Mouse (Mus musculus) heart, adult 2 months (tissue): ENCODE data around the gene Atg7. TPM values are rescaled to one million over a fixed set of nuclear protein-coding genes. Genes with fewer than 3 reads are reported as not detected.
A peak's percentile ranks its signal among the peaks of the same experiment; 100 is the strongest.
"Not testable (repeated sequence)": the region's sequence is repeated elsewhere in the genome, so short reads cannot be mapped to it uniquely, and the experiment has no call there.

Experiments used
- DNase-seq, 2 experiments: peaks; one replicate each; pipeline ENCODE4 v3.0.0; 2021
- H3K27ac ChIP-seq: fragments of 200-600 bp; 2 replicates; pipeline ENCODE4 v1.8.1; 2022
- H3K27me3 ChIP-seq: fragments of 200-500 bp; 2 replicates; pipeline ENCODE4 v1.6.1; 2012; ENCODE audit warnings: mild to moderate bottlenecking, low read length, inconsistent platforms, mixed read lengths; ENCODE audit not compliant: control insufficient read depth, insufficient read depth
- H3K36me3 ChIP-seq: fragments of 200-500 bp; 2 replicates; pipeline ENCODE4 v1.6.1; 2012; ENCODE audit warnings: low read length, inconsistent platforms; ENCODE audit not compliant: control insufficient read depth, insufficient read depth
- H3K4me1 ChIP-seq: fragments of 200-500 bp; 2 replicates; pipeline ENCODE4 v1.6.1; 2011; ENCODE audit warnings: low read length; ENCODE audit not compliant: control insufficient read depth, insufficient read depth
- H3K4me3 ChIP-seq: fragments of 200-600 bp; 2 replicates; pipeline ENCODE4 v1.8.1; 2022
- H3K79me2 ChIP-seq: fragments of 200-500 bp; replicated peaks from 2 replicates; pipeline ENCODE4 v1.6.1; 2012; ENCODE audit warnings: mild to moderate bottlenecking, inconsistent platforms, low read length, moderate library complexity, mixed read lengths; ENCODE audit not compliant: control insufficient read depth, insufficient read depth
- H3K9ac ChIP-seq: fragments of 200-500 bp; 2 replicates; pipeline ENCODE4 v1.6.1; 2012; ENCODE audit warnings: low read depth, mild to moderate bottlenecking, control low read depth, inconsistent platforms, low read length, mixed read lengths
- CTCF ChIP-seq: fragments of 200-600 bp; IDR thresholded peaks from 2 replicates; pipeline ENCODE4 v1.8.1; 2022; ENCODE audit warnings: antibody characterized with exemption, mild to moderate bottlenecking, moderate library complexity
- EP300 ChIP-seq: fragments of 200-500 bp; IDR thresholded peaks from 2 replicates; pipeline ENCODE4 v1.6.1; 2011; ENCODE audit warnings: low read depth, low read length, control low read depth; ENCODE audit not compliant: insufficient read depth
- POLR2A ChIP-seq: fragments of 200-500 bp; IDR thresholded peaks from 2 replicates; pipeline ENCODE4 v1.6.1; 2011; ENCODE audit warnings: mild to moderate bottlenecking, low read depth, low read length, control low read depth; ENCODE audit not compliant: insufficient read depth
- WGBS: fragments of 180-500 bp; shearing (Covaris S2); methylation state at CpG from one replicate; pipeline ENCODE4 v1.1.7; 2018; 5-methylcytosine and 5-hydroxymethylcytosine counted together
- intact Hi-C: fragments of 180-260 bp; cut with DNase I; formaldehyde crosslinking; loops from one replicate; pipeline ENCODE4 v1.15.1; 2025
- long read RNA-seq: library from polyadenylated mRNA; stranded (forward); transcript quantifications from one replicate; pipeline ENCODE4 v2.0.0, GENCODE M21; 2021
- polyA plus RNA-seq: library from polyadenylated mRNA; depleted of rRNA; stranded (reverse); fragments of >200 nt; gene quantifications from 2 replicates; pipeline ENCODE4 v1.2.3, GENCODE M21; 2012; rRNA removed
- total RNA-seq, 2 experiments: library from RNA; stranded (reverse); gene quantifications; 2 replicates each; pipeline ENCODE4 v1.2.3; 2021

Gene Atg7
- total RNA-seq = 10 to 100 TPM in 1 of 2 experiments, 1 to 10 TPM in 1; 9.9 to 10.7 TPM
- polyA plus RNA-seq = 11.1 and 14.6 TPM in 2 replicates
- long read RNA-seq, partial matches to known transcripts = 2 of 10 reads
- long read RNA-seq, other reads (novel, unspliced or antisense) = 3 of 10 reads

DNA sequence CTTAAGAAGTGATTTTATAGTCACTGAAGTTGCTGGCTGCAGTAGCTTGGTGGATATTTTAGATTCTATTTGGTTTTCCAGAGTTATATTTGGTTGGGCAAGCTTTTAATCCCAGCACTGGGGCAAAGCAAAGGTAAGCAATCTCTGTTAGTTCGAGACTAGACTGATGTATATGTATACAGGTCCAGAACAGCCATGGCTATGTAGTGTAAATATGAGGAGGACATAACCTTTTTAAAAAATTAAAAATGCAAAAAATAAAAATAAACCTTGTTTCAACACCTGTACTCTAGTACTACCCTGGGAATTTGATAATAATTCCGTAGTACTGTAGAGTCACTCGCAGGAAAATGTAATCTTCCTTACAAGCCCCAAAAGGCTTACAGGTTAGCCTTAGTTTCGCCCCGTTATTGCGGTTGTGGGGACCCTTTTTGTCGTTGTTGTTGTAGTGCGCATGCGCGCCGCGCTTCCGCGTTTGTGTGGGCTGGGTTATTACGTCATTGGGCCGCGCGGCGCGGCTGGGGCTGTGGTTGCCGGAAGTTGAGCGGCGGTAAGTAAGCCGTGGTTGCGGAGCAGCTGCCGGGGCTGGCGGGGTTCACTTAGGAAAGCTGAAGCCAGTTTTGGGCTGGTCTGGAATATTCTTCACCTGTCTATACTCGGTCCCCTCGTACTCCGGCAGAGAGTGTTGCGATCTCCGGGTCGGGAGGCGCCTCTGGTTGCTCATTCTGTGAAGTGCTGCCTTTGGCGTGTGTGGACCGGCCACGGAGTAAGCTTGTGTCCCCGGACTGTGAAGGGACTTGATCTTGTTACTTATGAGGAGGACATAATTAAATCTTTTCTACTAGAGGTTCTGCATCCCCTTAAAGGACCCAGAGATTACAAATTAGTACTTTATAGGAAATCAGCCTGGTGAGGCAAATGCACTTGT, at the start of gene Atg7:
Gene Atg7, plus strand, starts transcription at position 497 of the 928 bp plus-strand sequence.
- Histone ChIP-seq H3K36me3 (peaks cover 2% of the 10 kb centered on the region; the same call in 1 of the 2 replicates), H3K27ac (peak within 1 kb of the TSS; percentile 93), H3K27me3 (no peaks in the 10 kb centered on the region), H3K79me2 (no peaks in the 10 kb centered on the region), H3K4me1 (no peaks in the 10 kb centered on the region), H3K9ac (peak within 1 kb of the TSS; percentile 84), H3K4me3 (peak within 1 kb of the TSS; percentile 97)
- intact Hi-C loops = loop anchor here (10.0 kb wide), 1 partner anchor 282 kb away; no protein-coding TSS in a partner anchor
- under 1% methylated on average over 38 of the region's 38 CpGs for WGBS
- TF ChIP-seq CTCF (no peak), POLR2A (peak; percentile 89), EP300 (0 out of 2 replicates have a peak, but pooled peaks have one; percentile 80)
- peak; percentile 93 for DNase-seq

DNA sequence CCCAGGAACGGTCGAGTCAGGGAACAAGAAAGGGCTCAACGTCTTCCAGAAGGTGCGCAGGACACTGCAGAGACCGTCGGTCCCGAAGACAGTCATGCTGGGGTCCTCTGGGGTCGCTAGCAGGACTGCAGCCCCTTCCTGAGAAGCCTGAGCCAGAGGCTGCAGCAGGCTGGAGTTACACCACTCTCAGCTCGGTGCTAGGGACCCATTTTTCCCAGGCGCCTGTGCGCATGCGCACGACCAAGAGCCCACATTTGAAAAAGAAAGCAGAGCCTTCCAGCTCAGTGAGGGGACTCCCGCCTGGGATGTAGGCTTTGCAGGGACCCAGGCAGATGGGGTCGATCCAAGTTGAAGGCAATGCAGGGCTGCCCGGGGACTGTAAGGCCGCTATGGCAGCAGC, 28.8 kb upstream of the Atg7 start:
- H3K9ac ChIP-seq, H3K4me1 ChIP-seq, intact Hi-C loops, H3K36me3 ChIP-seq, H3K27ac ChIP-seq, H3K27me3 ChIP-seq, H3K4me3 ChIP-seq, H3K79me2 ChIP-seq: not testable (repeated sequence)
- peak; percentile 38 to 62 for DNase-seq
- WGBS = 5% methylated on average over 7 of the region's 17 CpGs

DNA sequence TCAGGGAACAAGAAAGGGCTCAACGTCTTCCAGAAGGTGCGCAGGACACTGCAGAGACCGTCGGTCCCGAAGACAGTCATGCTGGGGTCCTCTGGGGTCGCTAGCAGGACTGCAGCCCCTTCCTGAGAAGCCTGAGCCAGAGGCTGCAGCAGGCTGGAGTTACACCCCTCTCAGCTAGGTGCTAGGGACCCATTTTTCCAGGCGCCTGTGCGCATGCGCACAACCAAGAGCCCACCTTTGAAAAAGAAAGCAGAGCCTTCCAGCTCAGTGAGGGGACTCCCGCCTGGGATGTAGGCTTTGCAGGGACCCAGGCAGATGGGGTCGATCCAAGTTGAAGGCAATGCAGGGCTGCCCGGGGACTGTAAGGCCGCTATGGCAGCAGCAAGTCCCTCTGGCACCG, 9.0 kb upstream of the Atg7 start:
- H3K4me3 ChIP-seq, H3K79me2 ChIP-seq, H3K36me3 ChIP-seq, intact Hi-C loops, H3K4me1 ChIP-seq, H3K27ac ChIP-seq, H3K9ac ChIP-seq, DNase-seq, H3K27me3 ChIP-seq: not testable (repeated sequence)
- WGBS = no CpG with 5 or more reads among the region's 14 CpGs

DNA sequence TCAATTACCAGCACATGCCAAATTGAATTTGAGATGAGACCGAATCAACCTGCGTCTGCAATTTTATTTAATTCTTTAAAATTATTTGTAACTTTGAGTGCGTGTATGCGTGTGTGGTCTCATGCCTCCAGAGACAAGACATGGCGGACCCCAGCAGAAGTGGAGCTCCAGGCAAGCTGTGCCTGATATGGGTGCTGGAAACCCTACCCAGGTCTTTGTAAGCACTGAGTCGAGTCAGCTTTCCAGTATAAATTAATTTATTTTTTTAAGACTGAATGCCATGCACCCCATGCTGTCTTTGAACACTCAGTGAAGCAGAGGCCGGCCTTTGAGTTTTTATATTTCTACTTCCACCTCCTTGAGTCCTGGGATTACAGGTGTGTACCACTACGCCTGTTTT, 819 bp downstream of the Atg7 start:
- intact Hi-C loops = loop anchor here (10.0 kb wide), 1 partner anchor 281 kb away; no protein-coding TSS in a partner anchor
- H3K9ac ChIP-seq = peak overlapping the region; percentile 84
- peak overlapping the region; percentile 93 for H3K27ac ChIP-seq
- H3K79me2 ChIP-seq = no peaks in the 10 kb centered on the region
- 42% methylated on average over 8 of the region's 8 CpGs for WGBS
- no peak for DNase-seq
- H3K4me1 ChIP-seq = no peaks in the 10 kb centered on the region
- TF ChIP-seq POLR2A = no peak
- TF ChIP-seq EP300 = no peak
- TF ChIP-seq CTCF = no peak
- H3K4me3 ChIP-seq = peak overlapping the region; percentile 97
- H3K36me3 ChIP-seq = peaks cover 2% of the 10 kb centered on the region; the same call in 1 of the 2 replicates
- H3K27me3 ChIP-seq = no peaks in the 10 kb centered on the region

DNA sequence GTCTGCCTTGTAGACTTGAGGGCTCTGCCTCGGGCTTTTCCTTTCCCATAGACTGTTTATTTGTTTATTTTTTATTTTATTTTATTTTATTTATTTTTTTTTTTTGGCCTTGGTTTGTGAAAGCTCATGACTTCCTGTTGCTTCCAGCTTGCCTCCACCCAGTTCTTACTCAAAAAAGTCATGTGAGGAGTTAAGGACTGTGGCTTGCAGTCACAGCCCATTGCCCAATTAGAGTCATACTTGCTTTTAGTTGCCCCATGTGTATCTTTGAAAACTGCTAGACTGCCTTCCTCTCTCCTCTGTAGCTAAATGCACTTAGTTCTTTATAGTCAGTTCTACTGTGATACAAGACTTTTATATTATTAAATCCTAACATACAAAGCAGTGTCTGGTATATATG, 1.6 kb downstream of the Atg7 start:
- DNase-seq = no peak
- no peak for TF ChIP-seq EP300
- intact Hi-C loops = loop anchor here (10.0 kb wide), 1 partner anchor 280 kb away; no protein-coding TSS in a partner anchor

DNA sequence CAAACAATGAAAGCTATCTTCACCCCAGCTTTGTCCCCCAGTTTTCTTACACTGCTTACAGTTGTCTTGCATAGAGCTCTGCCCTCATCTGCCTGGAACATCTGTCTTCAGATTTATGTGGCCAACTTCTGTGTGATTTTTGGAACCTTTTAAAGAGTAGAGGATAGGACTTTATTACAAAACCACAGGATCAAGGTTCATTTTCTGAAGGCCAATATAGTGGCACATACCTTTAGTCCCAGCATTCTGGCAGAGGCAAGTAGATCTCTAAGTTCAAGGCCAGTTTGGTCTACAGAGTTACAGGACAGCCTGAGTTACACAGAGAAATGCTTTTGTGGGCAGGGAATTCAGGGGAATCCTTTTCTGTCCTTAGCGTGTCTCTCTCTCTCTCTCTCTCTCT, 3.3 kb downstream of the Atg7 start:
- 67% methylated on average over 1 of the region's 1 CpGs for WGBS
- no peak overlapping the region for H3K9ac ChIP-seq
- H3K36me3 ChIP-seq = peaks cover 2% of the 10 kb centered on the region; the same call in 1 of the 2 replicates
- no peak overlapping the region for H3K27ac ChIP-seq
- no peak overlapping the region for H3K4me3 ChIP-seq
- no peak for TF ChIP-seq CTCF
- intact Hi-C loops = loop anchor here (10.0 kb wide), 1 partner anchor 279 kb away; no protein-coding TSS in a partner anchor
- H3K4me1 ChIP-seq = no peaks in the 10 kb centered on the region
- H3K79me2 ChIP-seq = no peaks in the 10 kb centered on the region
- no peak for DNase-seq
- H3K27me3 ChIP-seq = no peaks in the 10 kb centered on the region

More for the DNA sequence above, 1.6 kb downstream of the Atg7 start:
- Histone ChIP-seq H3K4me1 (no peaks in the 10 kb centered on the region), H3K4me3 (no peak overlapping the region), H3K27me3 (no peaks in the 10 kb centered on the region), H3K36me3 (peaks cover 2% of the 10 kb centered on the region; the same call in 1 of the 2 replicates), H3K79me2 (no peaks in the 10 kb centered on the region), H3K27ac (no peak overlapping the region), H3K9ac (no peak overlapping the region)
- WGBS = 79% methylated on average over 1 of the region's 1 CpGs
